Mouse (Mus musculus): ENCODE measurements around the gene Rab11fip4.

Rab11fip4 gene

DNA sequence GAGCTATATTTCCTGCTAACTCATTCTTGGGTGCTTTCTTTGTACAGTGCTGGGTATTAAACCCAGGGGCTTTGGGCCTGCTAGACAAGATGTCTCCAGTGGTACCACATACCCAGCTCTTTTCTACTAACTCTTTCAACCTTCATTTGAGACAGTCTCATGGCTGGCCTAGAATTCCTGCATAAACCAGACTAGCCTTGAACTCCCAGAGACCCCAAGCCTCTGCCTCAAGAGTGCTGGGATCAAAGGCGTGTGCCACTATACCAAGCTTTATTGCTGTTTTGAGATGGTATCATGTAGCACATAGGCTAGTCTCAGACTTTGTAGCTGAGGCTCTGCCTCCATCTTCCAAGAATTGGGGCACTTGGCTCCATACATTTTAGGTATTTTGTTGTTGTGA, 65.5 kb downstream of the Rab11fip4 start:
- no peak for DNase-seq

GRCm38 (mm10) chr11:79657053-79657452, 66.0 kb downstream of the Rab11fip4 start:
- no peak for DNase-seq

GRCm38 (mm10) chr11:79658205-79658825, 67.3 kb downstream of the Rab11fip4 start:
- no peak for DNase-seq

GRCm38 (mm10) chr11:79660361-79661205, 69.6 kb downstream of the Rab11fip4 start:
- DNase-seq: peak; percentile 78

- DNase-seq: no peak
Observed at GRCm38 (mm10) chr11:79661877-79662545, 71.0 kb downstream of the Rab11fip4 start.

- no peak for DNase-seq
Observed at GRCm38 (mm10) chr11:79663158-79663557, 72.1 kb downstream of the Rab11fip4 start.

- DNase-seq: no peak
Observed at GRCm38 (mm10) chr11:79663570-79663969, 72.6 kb downstream of the Rab11fip4 start.

GRCm38 (mm10) chr11:79666544-79666943, 75.5 kb downstream of the Rab11fip4 start:
- DNase-seq: no peak

- no peak for DNase-seq
Observed at GRCm38 (mm10) chr11:79669210-79669609, 78.2 kb downstream of the Rab11fip4 start.

- no peak for DNase-seq
Observed at GRCm38 (mm10) chr11:79669947-79670346, 78.9 kb downstream of the Rab11fip4 start.

DNA sequence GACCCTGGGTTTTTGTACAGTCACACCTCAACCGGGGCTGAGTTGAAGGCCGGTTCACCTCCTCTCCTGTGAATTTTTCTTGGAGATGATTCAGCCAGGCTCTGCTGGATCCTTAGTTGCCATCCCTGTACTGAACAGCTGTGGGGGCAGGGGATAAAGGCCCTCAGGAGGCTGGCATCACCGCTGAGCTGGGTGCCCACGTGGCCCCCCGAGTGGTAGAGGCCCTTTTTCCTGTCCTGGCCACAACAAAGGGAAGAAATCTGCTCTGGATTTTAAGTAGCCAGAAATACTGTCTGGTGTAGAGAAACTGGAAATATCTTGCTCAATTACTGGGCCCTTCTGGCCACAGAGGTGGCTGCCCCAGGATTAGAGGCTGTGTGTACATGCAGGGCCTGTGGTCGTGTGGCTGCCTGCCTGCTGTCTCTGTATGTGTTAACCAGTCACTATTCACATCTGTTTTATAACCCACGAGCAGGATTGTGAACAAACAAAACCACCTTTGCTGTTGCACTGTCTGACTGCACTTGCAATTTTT, 79.5 kb downstream of the Rab11fip4 start:
- DNase-seq: no peak

GRCm38 (mm10) chr11:79671668-79672281, 80.8 kb downstream of the Rab11fip4 start:
- no peak for DNase-seq

GRCm38 (mm10) chr11:79673072-79673471, 82.1 kb downstream of the Rab11fip4 start:
- DNase-seq: no peak

DNA sequence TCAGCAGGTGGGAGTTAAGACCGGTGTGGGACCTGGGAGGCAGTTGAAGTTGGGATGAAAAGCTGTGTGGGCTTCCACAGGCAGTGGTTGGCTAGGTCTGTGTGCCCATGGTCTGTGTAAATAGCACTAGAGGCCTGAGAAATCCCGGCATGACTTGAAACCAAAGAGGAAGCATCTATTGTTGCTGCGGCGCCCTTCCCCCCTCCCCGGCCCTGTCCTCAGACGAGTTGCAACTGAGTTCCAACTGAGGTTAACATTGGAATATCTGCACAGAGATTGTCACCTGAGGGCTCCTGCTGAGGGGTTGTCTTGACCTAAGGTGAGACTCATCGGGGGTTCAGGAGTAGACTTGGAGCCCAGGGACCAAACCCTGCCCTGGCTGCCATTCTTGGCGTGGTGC, 82.7 kb downstream of the Rab11fip4 start:
- no peak for DNase-seq

- DNase-seq: no peak
Observed at GRCm38 (mm10) chr11:79674231-79674630, 83.2 kb downstream of the Rab11fip4 start.

DNA sequence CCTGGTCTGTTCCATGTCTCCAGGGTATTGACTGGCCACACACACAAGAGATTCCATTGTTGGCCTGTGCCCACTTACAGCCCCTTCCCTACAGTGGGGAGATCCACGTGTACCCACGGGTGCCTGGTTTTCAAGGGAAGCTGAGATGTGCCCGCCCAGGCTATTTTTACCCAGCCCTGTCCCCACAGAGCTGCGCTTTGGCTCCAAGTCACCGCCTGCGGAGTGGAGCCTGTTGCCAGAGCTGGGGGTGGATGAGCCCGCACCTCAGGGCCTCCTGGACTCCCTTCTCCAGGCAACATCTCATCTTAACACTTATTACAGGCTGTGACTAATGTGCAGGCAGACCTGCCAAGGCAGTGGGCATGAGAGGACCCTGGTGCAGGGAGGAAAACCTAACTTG, 83.6 kb downstream of the Rab11fip4 start:
- peak; percentile 69 for DNase-seq

GRCm38 (mm10) chr11:79675285-79675684, 84.3 kb downstream of the Rab11fip4 start:
- DNase-seq: no peak

DNA sequence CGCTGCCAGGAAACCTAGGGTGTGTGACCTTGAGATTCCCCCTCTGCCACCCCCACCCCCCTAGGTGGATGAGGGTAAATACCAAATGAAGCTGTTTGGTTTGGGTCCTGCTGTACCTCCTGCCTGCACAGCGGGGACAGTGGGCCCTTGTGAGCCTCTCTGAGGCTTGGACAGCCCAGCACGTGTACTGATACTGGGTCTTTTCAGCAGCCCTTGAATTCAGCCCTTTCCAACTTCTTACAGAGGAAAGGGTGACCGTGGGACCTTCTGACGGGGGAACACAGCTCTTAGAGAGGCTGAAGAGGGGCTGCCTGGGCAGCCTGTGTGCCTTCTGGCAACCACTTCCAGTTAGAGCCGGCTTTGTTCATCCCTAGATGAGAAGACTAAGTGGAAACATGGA, 85.0 kb downstream of the Rab11fip4 start:
- no peak for DNase-seq

DNA sequence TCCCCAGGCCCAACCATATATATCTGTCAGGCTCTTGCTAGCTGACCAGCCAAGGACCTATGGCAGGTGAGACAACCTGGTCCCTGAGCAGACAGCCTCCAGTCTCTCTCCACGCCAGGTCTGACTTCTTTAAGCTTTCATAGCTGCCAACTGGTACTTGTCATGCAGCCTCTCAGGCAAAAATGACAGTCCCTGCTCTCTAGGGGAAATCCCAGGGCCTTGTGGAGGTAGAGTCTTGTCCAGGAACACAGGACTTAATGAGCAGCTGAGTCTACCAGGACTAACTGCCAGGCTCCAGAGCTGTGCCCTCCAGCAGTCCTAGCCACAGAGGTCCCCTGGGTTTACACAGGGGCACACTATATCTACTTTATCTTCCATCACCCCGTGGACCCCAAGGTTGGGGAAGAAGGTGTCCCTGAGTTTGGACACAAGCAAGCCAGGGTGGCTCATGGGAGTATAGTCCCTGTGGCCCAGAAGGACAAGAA, 85.5 kb downstream of the Rab11fip4 start:
- no peak for DNase-seq

- no peak for DNase-seq
Observed at GRCm38 (mm10) chr11:79677402-79677801, 86.4 kb downstream of the Rab11fip4 start.

DNA sequence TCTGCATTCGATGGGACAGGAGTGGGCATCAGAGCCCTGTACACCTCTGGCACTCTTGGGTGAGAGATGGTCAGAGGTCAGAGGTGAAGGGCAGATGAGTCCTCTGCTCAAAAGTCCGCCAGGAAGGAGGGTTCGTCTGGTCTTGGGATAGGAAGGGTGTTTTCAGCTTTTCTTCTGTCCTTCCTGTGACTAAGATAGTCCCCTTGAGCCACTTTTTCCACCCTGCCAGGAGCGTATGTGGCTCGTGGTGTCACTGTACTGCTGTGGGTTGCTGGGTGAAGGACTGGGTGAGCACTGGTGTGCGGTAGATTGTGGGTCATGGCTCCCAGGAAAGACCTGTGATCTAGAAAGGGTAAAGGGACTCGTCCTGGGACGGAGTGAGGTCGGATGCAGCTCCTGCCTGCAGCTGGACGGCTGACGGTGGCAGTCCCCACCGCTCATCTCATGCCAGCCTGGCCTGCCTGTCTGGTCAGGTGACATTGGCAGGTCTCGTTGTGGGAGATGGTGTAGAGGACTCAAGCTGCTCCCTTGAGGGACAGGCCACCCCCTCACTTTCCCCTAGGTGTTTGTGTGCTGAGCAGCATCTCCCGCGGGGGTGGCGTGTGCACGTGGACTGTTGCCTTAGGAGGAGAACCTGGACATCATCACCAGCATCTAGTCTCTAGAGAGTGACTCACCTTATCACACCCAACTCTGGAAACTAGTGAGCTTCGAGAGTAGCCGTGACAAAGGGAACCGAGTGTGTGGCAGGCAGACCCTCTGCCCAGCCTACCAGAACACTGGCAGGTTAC, 87.5 kb downstream of the Rab11fip4 start:
- no peak for DNase-seq

- DNase-seq: no peak
Observed at GRCm38 (mm10) chr11:79679929-79680328, 88.9 kb downstream of the Rab11fip4 start.

All from right cerebral cortex, postnatal 14 days (tissue).